Mouse (Mus musculus): ENCODE results near the gene Dclk3.

- TF ChIP-seq CTCF (IDR thresholded peaks at IDR 0.05; ENCODE audit: borderline replicate concordance, insufficient read depth, low read depth, low read length) (no peak), POLR2A (IDR thresholded peaks at IDR 0.05; ENCODE audit: borderline replicate concordance, insufficient read depth, low read length) (no peak)
These were observed 34.4 kb upstream of the Dclk3 start for GRCm38 (mm10) chr9:111404346-111405079.
